Mouse (Mus musculus): ENCODE data around the gene Axin1.
A peak's percentile ranks its signal among the peaks of the same experiment; 100 is the strongest.

Axin1 gene

GRCm38 (mm10) chr17:26239551-26239950, 101.1 kb downstream of the Axin1 start:
- no peak for DNase-seq (ENCODE audit: low read depth, low spot score)

GRCm38 (mm10) chr17:26240120-26240790, 101.8 kb downstream of the Axin1 start:
- DNase-seq (ENCODE audit: low read depth, low spot score): no peak

GRCm38 (mm10) chr17:26240990-26241389, 102.5 kb downstream of the Axin1 start:
- DNase-seq (ENCODE audit: low read depth, low spot score): no peak

GRCm38 (mm10) chr17:26243471-26244100, 105.1 kb downstream of the Axin1 start:
- DNase-seq (ENCODE audit: low read depth, low spot score): no peak

GRCm38 (mm10) chr17:26244101-26244841, 105.8 kb downstream of the Axin1 start, which contains the start of gene Fam234a:
TSS of gene Fam234a (minus strand) at chr17:26244242.
- peak; percentile 97 for DNase-seq (ENCODE audit: low read depth, low spot score)
